Mouse (Mus musculus): ENCODE data around the gene Med27. TPM values are rescaled to one million over a fixed set of nuclear protein-coding genes. Genes with fewer than 3 reads are reported as not detected.

Med27 gene
- polyA plus RNA-seq, 1 experiment from 2014 or later: 10.1 TPM

GRCm38 (mm10) chr2:29551816-29552585, 205.4 kb downstream of the Med27 start:
- 84% methylated on average over 7 of the region's 7 CpGs for WGBS (ENCODE audit: missing documents)

GRCm38 (mm10) chr2:29553945-29554634, 207.5 kb downstream of the Med27 start:
- 29% methylated on average over 4 of the region's 4 CpGs for WGBS (ENCODE audit: missing documents)
- H3K4me3 ChIP-seq (ENCODE audit: inconsistent target): no peak overlapping the region
- H3K27ac ChIP-seq: no peak overlapping the region
- no peaks in the 10 kb centered on the region for H3K36me3 ChIP-seq (ENCODE audit: inconsistent target)
- H3K79me2 ChIP-seq (ENCODE audit: inconsistent target): no peaks in the 10 kb centered on the region

More at GRCm38 (mm10) chr2:29551816-29552585, 205.4 kb downstream of the Med27 start:
- Histone ChIP-seq H3K79me2 (ENCODE audit: inconsistent target) (no peaks in the 10 kb centered on the region), H3K36me3 (ENCODE audit: inconsistent target) (no peaks in the 10 kb centered on the region), H3K27ac (no peak overlapping the region), H3K4me3 (ENCODE audit: inconsistent target) (no peak overlapping the region)

- H3K36me3 ChIP-seq (ENCODE audit: inconsistent target): no peaks in the 10 kb centered on the region
- WGBS (ENCODE audit: missing documents): 98% methylated on average over 4 of the region's 6 CpGs
Observed at GRCm38 (mm10) chr2:29558561-29558960, 211.9 kb downstream of the Med27 start.

GRCm38 (mm10) chr2:29559955-29560354, 213.3 kb downstream of the Med27 start:
- H3K27ac ChIP-seq: no peak overlapping the region
- no peaks in the 10 kb centered on the region for H3K36me3 ChIP-seq (ENCODE audit: inconsistent target)
- WGBS (ENCODE audit: missing documents): 90% methylated on average over 3 of the region's 3 CpGs
- H3K4me3 ChIP-seq (ENCODE audit: inconsistent target): no peak overlapping the region
- no peaks in the 10 kb centered on the region for H3K79me2 ChIP-seq (ENCODE audit: inconsistent target)

More at GRCm38 (mm10) chr2:29558561-29558960, 211.9 kb downstream of the Med27 start:
- Histone ChIP-seq H3K79me2 (ENCODE audit: inconsistent target) (no peaks in the 10 kb centered on the region), H3K27ac (no peak overlapping the region), H3K4me3 (ENCODE audit: inconsistent target) (no peak overlapping the region)

- no peak overlapping the region for H3K4me3 ChIP-seq (ENCODE audit: inconsistent target)
- no peak overlapping the region for H3K27ac ChIP-seq
- H3K36me3 ChIP-seq (ENCODE audit: inconsistent target): no peaks in the 10 kb centered on the region
- 86% methylated on average over 4 of the region's 4 CpGs for WGBS (ENCODE audit: missing documents)
- no peaks in the 10 kb centered on the region for H3K79me2 ChIP-seq (ENCODE audit: inconsistent target)
Observed at GRCm38 (mm10) chr2:29561468-29561867, 214.8 kb downstream of the Med27 start.

- WGBS (ENCODE audit: missing documents): 95% methylated on average over 6 of the region's 7 CpGs
- no peaks in the 10 kb centered on the region for H3K79me2 ChIP-seq (ENCODE audit: inconsistent target)
- H3K4me3 ChIP-seq (ENCODE audit: inconsistent target): no peak overlapping the region
- H3K27ac ChIP-seq: no peak overlapping the region
- H3K36me3 ChIP-seq (ENCODE audit: inconsistent target): no peaks in the 10 kb centered on the region
Observed at GRCm38 (mm10) chr2:29563986-29564385, 217.4 kb downstream of the Med27 start.

- Histone ChIP-seq H3K4me3 (ENCODE audit: inconsistent target) (no peak overlapping the region), H3K27ac (no peak overlapping the region), H3K79me2 (ENCODE audit: inconsistent target) (no peaks in the 10 kb centered on the region), H3K36me3 (ENCODE audit: inconsistent target) (no peaks in the 10 kb centered on the region)
- WGBS (ENCODE audit: missing documents): 47% methylated on average over 16 of the region's 17 CpGs
Observed at GRCm38 (mm10) chr2:29565570-29566433, 219.2 kb downstream of the Med27 start.

GRCm38 (mm10) chr2:29571921-29572700, 225.5 kb downstream of the Med27 start:
- H3K79me2 ChIP-seq (ENCODE audit: inconsistent target): no peaks in the 10 kb centered on the region
- no peak overlapping the region for H3K4me3 ChIP-seq (ENCODE audit: inconsistent target)
- H3K27ac ChIP-seq: no peak overlapping the region
- WGBS (ENCODE audit: missing documents): 75% methylated on average over 9 of the region's 9 CpGs
- H3K36me3 ChIP-seq (ENCODE audit: inconsistent target): no peaks in the 10 kb centered on the region

GRCm38 (mm10) chr2:29572811-29573427, 226.3 kb downstream of the Med27 start:
- no peak overlapping the region for H3K4me3 ChIP-seq (ENCODE audit: inconsistent target)
- H3K79me2 ChIP-seq (ENCODE audit: inconsistent target): no peaks in the 10 kb centered on the region
- no peaks in the 10 kb centered on the region for H3K36me3 ChIP-seq (ENCODE audit: inconsistent target)
- WGBS (ENCODE audit: missing documents): 77% methylated on average over 5 of the region's 5 CpGs
- no peak overlapping the region for H3K27ac ChIP-seq

- WGBS (ENCODE audit: missing documents): 14% methylated on average over 5 of the region's 5 CpGs
- no peak overlapping the region for H3K27ac ChIP-seq
- H3K79me2 ChIP-seq (ENCODE audit: inconsistent target): no peaks in the 10 kb centered on the region
Observed at GRCm38 (mm10) chr2:29573591-29573990, 227.0 kb downstream of the Med27 start.

GRCm38 (mm10) chr2:29574187-29574586, 227.6 kb downstream of the Med27 start:
- H3K4me3 ChIP-seq (ENCODE audit: inconsistent target): no peak overlapping the region
- WGBS (ENCODE audit: missing documents): 65% methylated on average over 11 of the region's 11 CpGs
- no peaks in the 10 kb centered on the region for H3K36me3 ChIP-seq (ENCODE audit: inconsistent target)

More at GRCm38 (mm10) chr2:29573591-29573990, 227.0 kb downstream of the Med27 start:
- Histone ChIP-seq H3K36me3 (ENCODE audit: inconsistent target) (no peaks in the 10 kb centered on the region), H3K4me3 (ENCODE audit: inconsistent target) (no peak overlapping the region)

More at GRCm38 (mm10) chr2:29574187-29574586, 227.6 kb downstream of the Med27 start:
- Histone ChIP-seq H3K79me2 (ENCODE audit: inconsistent target) (no peaks in the 10 kb centered on the region), H3K27ac (no peak overlapping the region)
